Mouse (Mus musculus): Measurements from ENCODE around the gene Ucp2. TPM values are rescaled to one million over a fixed set of nuclear protein-coding genes. Genes with fewer than 3 reads are reported as not detected.

Ucp2 gene
- polyA plus RNA-seq, 2 experiments: 329 to 556 TPM

- no peak overlapping the region for H3K27ac ChIP-seq
- DNase-seq (ENCODE audit: low read depth in 3 of 3, low spot score in 3 of 3) (no peak), ATAC-seq (ENCODE audit: insufficient read depth) (no peak)
- H3K4me1 ChIP-seq (replicated peaks; ENCODE audit: control insufficient read depth in 2 of 2, insufficient read depth in 2 of 2, low read length in 1 of 2): peaks cover 0 to 5% of the 10 kb centered on the region in 2 experiments; a peak in 2 of 4 replicates
- no peak overlapping the region for H3K9ac ChIP-seq (replicated peaks)
- H3K4me2 ChIP-seq (ENCODE audit: low read depth): no peak overlapping the region
- H3K36me3 ChIP-seq (replicated peaks; ENCODE audit: control insufficient read depth, insufficient read depth, low read depth): no peaks in the 10 kb centered on the region
- H3K9me3 ChIP-seq (ENCODE audit: control insufficient read depth, low read length): no peaks in the 10 kb centered on the region
- no peaks in the 10 kb centered on the region for H3K27me3 ChIP-seq (ENCODE audit: control insufficient read depth, insufficient read depth, low read length)
- H3K4me3 ChIP-seq (ENCODE audit: insufficient read depth in 1 of 2, low read depth in 2 of 2, low read length in 2 of 2): no peak overlapping the region
- no peak for TF ChIP-seq CTCF (IDR thresholded peaks at IDR 0.05; ENCODE audit: low read depth)
- TF ChIP-seq EP300 (IDR thresholded peaks at IDR 0.05; ENCODE audit: low read depth): no peak
- 79% methylated on average over 5 of the region's 5 CpGs for whole genome bisulfite sequencing (ENCODE audit: insufficient replicate concordance)
Observed at GRCm38 (mm10) chr7:100530766-100531165, 37.6 kb downstream of the Ucp2 start.

- Histone ChIP-seq H3K4me3 (ENCODE audit: insufficient read depth in 1 of 2, low read depth in 2 of 2, low read length in 2 of 2) (no peak overlapping the region; a peak in 1 of 4 replicates), H3K4me2 (ENCODE audit: low read depth) (peak overlapping the region; percentile 45; the same call in 1 of the 2 replicates)
Observed at GRCm38 (mm10) chr7:100533503-100533902, 40.4 kb downstream of the Ucp2 start.

GRCm38 (mm10) chr7:100534216-100534615, 41.1 kb downstream of the Ucp2 start:
- Histone ChIP-seq H3K9ac (replicated peaks) (no peak overlapping the region), H3K9me3 (ENCODE audit: control insufficient read depth, low read length) (no peaks in the 10 kb centered on the region), H3K4me2 (ENCODE audit: low read depth) (no peak overlapping the region), H3K36me3 (replicated peaks; ENCODE audit: control insufficient read depth, insufficient read depth, low read depth) (peaks cover 2% of the 10 kb centered on the region; the same call in 1 of the 2 replicates), H3K27ac (no peak overlapping the region), H3K27me3 (ENCODE audit: control insufficient read depth, insufficient read depth, low read length) (no peaks in the 10 kb centered on the region), H3K4me3 (ENCODE audit: insufficient read depth in 1 of 2, low read depth in 2 of 2, low read length in 2 of 2) (no peak overlapping the region), H3K4me1 (replicated peaks; ENCODE audit: control insufficient read depth in 2 of 2, insufficient read depth in 2 of 2, low read length in 1 of 2) (peaks cover 7 to 14% of the 10 kb centered on the region in 2 experiments; a peak in 3 of 4 replicates)
- ATAC-seq (ENCODE audit: insufficient read depth): no peak
- WGBS (ENCODE audit: insufficient replicate concordance): 59% methylated on average over 3 of the region's 3 CpGs
- no peak for TF ChIP-seq EP300 (IDR thresholded peaks at IDR 0.05; ENCODE audit: low read depth)
- no peak for TF ChIP-seq CTCF (IDR thresholded peaks at IDR 0.05; ENCODE audit: low read depth)
- no peak for DNase-seq (ENCODE audit: low read depth in 3 of 3, low spot score in 3 of 3)

More at GRCm38 (mm10) chr7:100533503-100533902, 40.4 kb downstream of the Ucp2 start:
- Histone ChIP-seq H3K9me3 (ENCODE audit: control insufficient read depth, low read length) (no peaks in the 10 kb centered on the region), H3K9ac (replicated peaks) (no peak overlapping the region), H3K27ac (no peak overlapping the region), H3K36me3 (replicated peaks; ENCODE audit: control insufficient read depth, insufficient read depth, low read depth) (no peaks in the 10 kb centered on the region), H3K27me3 (ENCODE audit: control insufficient read depth, insufficient read depth, low read length) (no peaks in the 10 kb centered on the region), H3K4me1 (replicated peaks; ENCODE audit: control insufficient read depth in 2 of 2, insufficient read depth in 2 of 2, low read length in 1 of 2) (peaks cover 7 to 14% of the 10 kb centered on the region in 2 experiments; a peak in 3 of 4 replicates)
- DNase-seq (ENCODE audit: low read depth in 3 of 3, low spot score in 3 of 3): no peak
- 49% methylated on average over 2 of the region's 2 CpGs for WGBS (ENCODE audit: insufficient replicate concordance)
- TF ChIP-seq EP300 (IDR thresholded peaks at IDR 0.05; ENCODE audit: low read depth) (no peak), CTCF (IDR thresholded peaks at IDR 0.05; ENCODE audit: low read depth) (no peak)
- ATAC-seq (ENCODE audit: insufficient read depth): no peak

DNA sequence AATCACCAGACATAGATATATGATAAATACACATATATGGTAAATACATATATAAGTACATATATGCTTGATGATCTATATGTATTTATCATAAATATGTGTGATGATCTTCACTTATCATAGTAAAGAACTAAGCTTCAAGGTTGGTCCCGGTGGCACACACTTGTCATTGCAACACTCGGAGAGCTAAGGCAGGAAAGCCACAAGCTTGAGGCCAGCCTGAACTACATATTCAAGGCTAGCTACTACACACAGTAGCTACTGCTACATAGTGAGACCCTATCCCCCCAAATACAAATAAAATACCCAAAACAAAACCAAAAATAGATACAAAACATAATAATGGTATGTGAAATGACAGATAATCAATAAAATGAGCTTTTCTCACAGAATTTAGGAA, 42.7 kb downstream of the Ucp2 start:
- no peak for ATAC-seq (ENCODE audit: insufficient read depth)
- H3K9ac ChIP-seq (replicated peaks): no peak overlapping the region
- 33% methylated on average over 2 of the region's 2 CpGs for WGBS (ENCODE audit: insufficient replicate concordance)

DNA sequence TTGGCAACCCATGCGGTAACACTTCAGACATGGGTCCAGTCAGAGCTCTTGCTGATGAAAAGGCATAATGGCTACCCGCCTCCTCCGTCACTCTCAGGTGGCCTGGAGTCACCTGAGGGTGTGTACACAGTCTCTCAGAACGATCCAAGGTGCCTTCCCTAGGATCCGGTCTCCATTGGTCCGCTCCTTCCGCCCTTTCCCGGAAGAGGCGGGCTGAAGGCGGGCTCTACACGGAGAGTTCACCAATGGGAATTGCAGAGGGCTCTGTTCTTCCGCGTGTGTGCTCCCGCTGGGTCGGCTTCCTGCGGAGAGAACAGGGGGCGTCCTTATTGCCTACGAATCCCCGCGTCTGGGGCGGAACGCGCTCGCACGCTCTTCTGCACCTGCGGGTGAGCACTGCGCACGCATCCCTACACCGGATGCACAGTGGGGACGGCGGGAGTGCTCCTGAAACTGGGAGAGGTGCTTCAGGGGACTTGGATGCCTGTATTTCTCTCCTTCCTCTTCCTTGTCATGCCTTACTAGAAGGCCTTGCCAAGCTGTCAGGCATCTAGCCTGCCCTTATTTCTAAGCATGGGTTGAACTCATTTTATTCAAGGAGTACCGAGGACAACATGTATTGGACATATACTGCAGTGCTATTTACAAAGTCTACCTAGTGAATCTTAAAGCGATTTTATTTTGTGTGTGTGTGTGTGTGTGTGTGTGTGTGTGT, 43.8 kb downstream of the Ucp2 start, which contains the start of gene Coa4:
Gene Coa4 (plus strand): TSS at position 268 of the 715 bp plus-strand sequence.
- H3K4me2 ChIP-seq (ENCODE audit: low read depth): peak within 1 kb of the TSS; percentile 88
- TF ChIP-seq EP300 (IDR thresholded peaks at IDR 0.05; ENCODE audit: low read depth) (no peak), CTCF (IDR thresholded peaks at IDR 0.05; ENCODE audit: low read depth) (0 out of 2 replicates have a peak, but pooled peaks have one; percentile 38)
- DNase-seq (ENCODE audit: low read depth in 3 of 3, low spot score in 3 of 3): peak; percentile 88 to 96 (median 89)
- H3K27ac ChIP-seq: peak within 1 kb of the TSS; percentile 81
- no peaks in the 10 kb centered on the region for H3K9me3 ChIP-seq (ENCODE audit: control insufficient read depth, low read length)
- ATAC-seq (ENCODE audit: insufficient read depth): peak; percentile 99
- H3K4me1 ChIP-seq (replicated peaks; ENCODE audit: control insufficient read depth in 2 of 2, insufficient read depth in 2 of 2, low read length in 1 of 2): peaks cover 7 to 12% of the 10 kb centered on the region in 2 experiments; a peak in 3 of 4 replicates
- peak within 1 kb of the TSS; percentile 71 to 81 for H3K4me3 ChIP-seq (ENCODE audit: insufficient read depth in 1 of 2, low read depth in 2 of 2, low read length in 2 of 2)
- peaks cover 5% of the 10 kb centered on the region; the same call in 1 of the 2 replicates for H3K36me3 ChIP-seq (replicated peaks; ENCODE audit: control insufficient read depth, insufficient read depth, low read depth)
- H3K9ac ChIP-seq (replicated peaks): peak within 1 kb of the TSS; percentile 78
- WGBS (ENCODE audit: insufficient replicate concordance): under 1% methylated on average over 33 of the region's 33 CpGs
- H3K27me3 ChIP-seq (ENCODE audit: control insufficient read depth, insufficient read depth, low read length): no peaks in the 10 kb centered on the region

More for the DNA sequence above, 42.7 kb downstream of the Ucp2 start:
- no peak for TF ChIP-seq CTCF (IDR thresholded peaks at IDR 0.05; ENCODE audit: low read depth)
- no peak for TF ChIP-seq EP300 (IDR thresholded peaks at IDR 0.05; ENCODE audit: low read depth)
- Histone ChIP-seq H3K27ac (no peak overlapping the region), H3K36me3 (replicated peaks; ENCODE audit: control insufficient read depth, insufficient read depth, low read depth) (peaks cover 5% of the 10 kb centered on the region; the same call in 1 of the 2 replicates), H3K4me1 (replicated peaks; ENCODE audit: control insufficient read depth in 2 of 2, insufficient read depth in 2 of 2, low read length in 1 of 2) (peaks cover 7 to 14% of the 10 kb centered on the region in 2 experiments; a peak in 3 of 4 replicates), H3K4me3 (ENCODE audit: insufficient read depth in 1 of 2, low read depth in 2 of 2, low read length in 2 of 2) (no peak overlapping the region; a peak in 1 of 4 replicates), H3K27me3 (ENCODE audit: control insufficient read depth, insufficient read depth, low read length) (no peaks in the 10 kb centered on the region), H3K4me2 (ENCODE audit: low read depth) (peak overlapping the region; percentile 88), H3K9me3 (ENCODE audit: control insufficient read depth, low read length) (no peaks in the 10 kb centered on the region)
- no peak for DNase-seq (ENCODE audit: low read depth in 3 of 3, low spot score in 3 of 3)

All from liver, embryonic 14.5 days (tissue).